Mouse (Mus musculus) hindbrain, embryonic 10.5 days (tissue): ENCODE results near the gene Stx7. TPM values are rescaled to one million over a fixed set of nuclear protein-coding genes. Genes with fewer than 3 reads are reported as not detected.
"Not testable (repeated sequence)": the region's sequence is repeated elsewhere in the genome, so short reads cannot be mapped to it uniquely, and the experiment has no call there.

Experiments used
- DNase-seq: peaks from one replicate; pipeline ENCODE4 v3.0.0-alpha.2; 2017; ENCODE audit warnings: low spot score
- H3K27ac ChIP-seq: fragments of 300-500 bp; sonication (generic); 2 replicates; pipeline ENCODE4 v1.5.1; 2016; ENCODE audit warnings: mild to moderate bottlenecking, moderate library complexity
- H3K27me3 ChIP-seq: fragments of 300-500 bp; sonication (generic); 2 replicates; pipeline ENCODE4 v1.6.1; 2016; ENCODE audit warnings: mild to moderate bottlenecking; ENCODE audit not compliant: poor library complexity, insufficient read depth, severe bottlenecking
- H3K36me3 ChIP-seq: fragments of 300-500 bp; sonication (generic); 2 replicates; pipeline ENCODE4 v1.6.1; 2016; ENCODE audit warnings: mild to moderate bottlenecking, moderate library complexity
- H3K4me1 ChIP-seq: fragments of 300-500 bp; sonication (generic); replicated peaks from 2 replicates; pipeline ENCODE4 v1.6.1; 2016; ENCODE audit warnings: mild to moderate bottlenecking
- H3K4me3 ChIP-seq: fragments of 300-500 bp; sonication (generic); 2 replicates; pipeline ENCODE4 v1.5.1; 2016; ENCODE audit warnings: mild to moderate bottlenecking, moderate library complexity
- H3K9me3 ChIP-seq: fragments of 300-500 bp; sonication (generic); 2 replicates; pipeline ENCODE4 v1.6.1; 2016; ENCODE audit warnings: mild to moderate bottlenecking, moderate library complexity
- WGBS: fragments of 180-500 bp; shearing (Covaris S2); methylation state at CpG from one replicate; pipeline ENCODE4 v1.1.7; 2016; 5-methylcytosine and 5-hydroxymethylcytosine counted together
- polyA plus RNA-seq: library from polyadenylated mRNA; unstranded; fragments of >200 nt; fragmentation: Nextera tagmentation; extraction: Ambion mirVana; gene quantifications from 2 replicates; pipeline ENCODE4 v1.2.1, GENCODE M21; 2016

The Stx7 gene
- 63.8 and 87.5 TPM in 2 replicates for polyA plus RNA-seq

DNA sequence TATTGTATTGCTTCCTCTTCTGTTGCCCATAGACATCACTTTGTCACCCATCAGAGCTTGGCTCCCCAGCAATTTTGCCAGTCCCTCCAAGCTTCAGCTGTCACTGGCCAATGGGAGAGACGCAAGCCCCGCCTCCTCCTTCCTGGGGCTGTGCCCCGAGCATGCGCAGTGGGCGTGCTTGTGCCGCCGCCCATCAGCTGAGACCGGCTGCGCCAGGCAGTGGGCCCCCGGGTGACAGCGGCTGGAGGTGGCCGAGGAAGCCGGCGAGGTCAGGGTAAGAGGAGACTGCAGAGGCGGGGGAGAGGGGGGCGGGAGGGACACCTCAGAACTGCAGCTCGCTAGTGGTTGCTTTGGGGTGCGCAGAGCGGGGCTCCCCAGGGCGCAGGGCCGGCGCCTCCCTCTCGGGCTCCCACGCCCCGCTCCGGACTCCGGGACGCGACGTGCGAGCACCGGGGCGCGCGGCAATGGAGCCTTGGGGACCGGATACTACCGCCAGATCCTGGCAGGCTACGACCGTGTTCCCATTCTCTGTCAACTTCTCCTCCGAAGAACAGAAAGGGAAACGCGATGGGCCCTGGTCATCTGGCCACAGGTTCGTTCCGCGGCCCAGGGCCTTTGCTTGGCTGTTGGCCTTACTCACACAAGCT is at the start of gene Stx7:
Stx7 (plus strand) TSS at position 168 of the 647 bp plus-strand sequence.
- H3K27me3 ChIP-seq, result no peaks in the 10 kb centered on the region
- H3K4me1 ChIP-seq, result peaks cover 14% of the 10 kb centered on the region
- DNase-seq, result peak; percentile 92
- peak within 1 kb of the TSS; percentile 90 for H3K4me3 ChIP-seq
- H3K36me3 ChIP-seq, result 0 out of 2 replicates have a peak, but pooled peaks cover 5% of the 10 kb centered on the region
- H3K27ac ChIP-seq, result peak within 1 kb of the TSS; percentile 90
- under 1% methylated on average over 44 of the region's 45 CpGs for WGBS
- no peaks in the 10 kb centered on the region for H3K9me3 ChIP-seq

DNA sequence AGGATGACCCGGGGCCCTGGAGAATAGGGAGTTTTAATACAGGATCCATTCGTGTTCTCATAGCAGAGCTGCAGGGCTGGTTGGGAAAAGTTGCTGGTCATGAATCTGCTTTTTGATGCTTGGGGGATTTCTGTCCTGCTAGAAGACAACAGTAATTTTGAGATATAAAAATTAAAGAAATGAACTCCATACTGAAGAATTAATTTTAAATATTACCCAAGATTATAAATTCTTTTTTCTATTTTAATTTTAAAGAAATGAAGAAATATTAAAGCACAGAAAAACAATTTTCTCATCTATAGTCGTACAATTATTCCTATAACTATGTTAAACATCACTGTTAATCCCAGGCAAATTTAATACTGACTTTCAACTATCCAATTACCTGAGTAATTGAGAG is 47.3 kb upstream of the Stx7 start, which contains the start of gene Taar8c:
Taar8c (minus strand) TSS at position 101 of the 400 bp plus-strand sequence.
- not testable (repeated sequence) for H3K27ac ChIP-seq, H3K4me3 ChIP-seq, H3K27me3 ChIP-seq, DNase-seq, H3K4me1 ChIP-seq, H3K9me3 ChIP-seq, H3K36me3 ChIP-seq
- WGBS, result 93% methylated on average over 1 of the region's 3 CpGs

DNA sequence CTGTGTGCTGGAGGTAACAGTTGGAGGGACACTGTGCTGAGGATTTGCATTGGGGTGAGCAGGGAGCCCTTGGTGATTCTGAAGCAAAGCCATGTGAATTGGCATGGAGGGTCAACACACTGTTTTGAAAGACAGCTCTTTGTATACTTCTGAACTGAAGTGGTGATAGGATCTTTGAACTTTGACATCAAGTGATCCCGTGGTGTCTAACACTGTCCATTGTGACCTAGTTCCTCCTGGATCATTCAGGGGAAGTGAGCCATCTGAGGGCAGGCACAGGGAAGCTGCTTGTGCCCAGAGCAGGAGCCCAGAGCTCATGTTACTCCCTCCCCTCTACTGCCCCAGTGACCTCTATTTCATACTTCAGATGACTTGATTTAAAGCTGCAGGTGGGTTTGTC is 45.8 kb upstream of the Stx7 start:
- H3K27ac ChIP-seq, H3K4me1 ChIP-seq, H3K27me3 ChIP-seq, H3K4me3 ChIP-seq, DNase-seq, H3K9me3 ChIP-seq, H3K36me3 ChIP-seq: not testable (repeated sequence)
- WGBS, result 47% methylated on average over 1 of the region's 1 CpGs

DNA sequence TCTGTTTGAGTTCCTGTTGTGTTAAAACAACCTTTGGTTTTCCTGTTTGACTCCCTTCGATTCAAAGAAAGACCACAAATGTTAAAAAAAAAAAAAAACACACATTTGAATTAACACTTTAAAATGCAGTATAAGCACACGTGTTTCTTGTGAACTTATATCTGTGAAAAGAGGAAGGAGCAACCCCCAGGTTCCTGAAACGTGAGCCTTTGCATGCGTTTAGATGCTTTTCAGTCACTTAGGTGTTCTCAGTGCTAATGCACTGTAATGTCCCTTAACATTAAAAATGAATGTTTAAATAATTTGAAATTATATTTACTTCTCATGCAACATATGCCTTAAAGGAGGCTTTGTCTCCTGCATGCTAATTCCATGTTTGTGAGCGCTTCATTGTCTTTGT is 41.4 kb upstream of the Stx7 start:
- DNase-seq, result no peak
- H3K36me3 ChIP-seq, result no peaks in the 10 kb centered on the region
- H3K4me1 ChIP-seq, result no peaks in the 10 kb centered on the region
- H3K9me3 ChIP-seq, result no peaks in the 10 kb centered on the region
- WGBS, result 72% methylated on average over 5 of the region's 5 CpGs
- H3K4me3 ChIP-seq, result no peak overlapping the region
- H3K27ac ChIP-seq, result no peak overlapping the region
- H3K27me3 ChIP-seq, result no peaks in the 10 kb centered on the region

DNA sequence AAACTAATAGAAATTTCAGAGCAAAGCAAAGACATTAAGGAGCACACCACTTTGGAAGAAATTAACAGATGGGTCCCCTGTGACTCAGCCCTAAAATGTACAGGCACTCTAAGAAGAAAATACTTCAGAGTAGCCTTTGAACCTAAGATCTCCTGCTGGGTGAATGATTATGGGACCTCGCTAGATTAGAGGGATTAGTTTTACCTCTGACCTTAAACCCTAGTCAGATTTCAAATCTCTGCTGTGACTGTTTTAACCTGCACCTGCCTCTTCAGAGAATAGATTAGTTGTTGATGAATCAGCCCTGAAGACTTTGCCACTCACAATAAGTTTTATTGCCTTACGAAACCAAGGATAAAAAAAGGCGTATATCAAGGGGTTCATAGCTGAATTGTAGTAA is 40.9 kb upstream of the Stx7 start:
- no peaks in the 10 kb centered on the region for H3K9me3 ChIP-seq
- no peak overlapping the region for H3K27ac ChIP-seq
- H3K27me3 ChIP-seq, result no peaks in the 10 kb centered on the region
- no peak for DNase-seq
- WGBS, result 66% methylated on average over 3 of the region's 3 CpGs
- no peak overlapping the region for H3K4me3 ChIP-seq
- no peaks in the 10 kb centered on the region for H3K4me1 ChIP-seq
- H3K36me3 ChIP-seq, result no peaks in the 10 kb centered on the region

DNA sequence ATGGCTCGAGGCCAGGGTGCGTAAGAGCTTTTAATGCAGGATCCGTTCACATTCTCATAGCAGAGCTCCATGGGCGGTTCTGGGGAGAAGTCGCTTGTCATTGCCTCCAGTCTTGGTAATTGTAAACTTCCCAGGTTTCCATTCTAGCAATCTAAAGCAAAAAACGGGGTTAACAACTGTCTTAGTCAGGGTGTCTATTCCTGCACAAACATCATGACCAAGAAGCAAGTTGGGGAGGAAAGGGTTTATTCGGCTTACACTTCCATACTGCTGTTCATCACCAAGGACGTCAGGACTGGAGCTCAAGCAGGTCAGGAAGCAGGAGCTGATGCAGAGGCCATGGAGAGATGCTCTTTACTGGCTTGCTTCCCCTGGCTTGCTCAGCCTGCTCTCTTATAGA is 39.7 kb upstream of the Stx7 start, which contains the start of gene Taar9:
Taar9 (minus strand) TSS at position 101 of the 400 bp plus-strand sequence.
- H3K4me1 ChIP-seq, H3K4me3 ChIP-seq, DNase-seq, H3K9me3 ChIP-seq, H3K27me3 ChIP-seq, H3K36me3 ChIP-seq, H3K27ac ChIP-seq: not testable (repeated sequence)
- 81% methylated on average over 8 of the region's 8 CpGs for WGBS

DNA sequence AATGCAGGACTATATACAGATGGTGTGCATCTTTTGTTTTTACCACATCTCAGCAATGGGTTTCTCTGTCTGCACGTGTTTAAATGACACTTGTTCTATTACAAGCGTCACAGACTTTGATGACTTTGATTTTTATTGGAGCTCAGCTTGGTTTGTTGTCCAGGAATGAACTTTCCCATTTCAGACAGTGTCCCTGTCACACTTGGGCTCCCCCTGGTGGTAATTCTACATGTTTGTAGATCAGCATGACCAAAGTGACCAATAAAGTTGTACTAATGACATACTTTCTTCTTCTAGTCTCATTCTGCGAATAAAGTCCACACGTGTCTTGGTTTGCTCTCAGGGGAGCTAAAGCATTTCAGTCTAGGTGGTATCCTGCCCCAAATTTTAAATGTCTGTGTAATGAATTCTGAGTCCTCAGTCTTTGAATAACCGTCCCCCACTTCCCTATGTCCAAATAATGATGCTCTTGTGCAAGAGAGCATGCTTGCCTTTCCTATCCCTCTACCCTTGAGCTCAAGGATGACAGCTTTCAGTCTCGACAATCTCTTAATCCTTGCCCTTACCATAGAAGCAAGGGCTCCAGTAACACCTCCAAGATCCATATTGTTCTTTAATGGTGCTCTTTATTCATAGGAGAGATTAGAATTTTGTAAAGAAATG is 37.9 kb upstream of the Stx7 start:
- no peaks in the 10 kb centered on the region for H3K4me1 ChIP-seq
- H3K4me3 ChIP-seq, result no peak overlapping the region
- no peaks in the 10 kb centered on the region for H3K27me3 ChIP-seq
- peak; percentile 34 for DNase-seq
- no peak overlapping the region for H3K27ac ChIP-seq
- peaks cover 11% of the 10 kb centered on the region; the same call in 1 of the 2 replicates for H3K9me3 ChIP-seq
- WGBS, result 57% methylated on average over 6 of the region's 6 CpGs
- H3K36me3 ChIP-seq, result no peaks in the 10 kb centered on the region

DNA sequence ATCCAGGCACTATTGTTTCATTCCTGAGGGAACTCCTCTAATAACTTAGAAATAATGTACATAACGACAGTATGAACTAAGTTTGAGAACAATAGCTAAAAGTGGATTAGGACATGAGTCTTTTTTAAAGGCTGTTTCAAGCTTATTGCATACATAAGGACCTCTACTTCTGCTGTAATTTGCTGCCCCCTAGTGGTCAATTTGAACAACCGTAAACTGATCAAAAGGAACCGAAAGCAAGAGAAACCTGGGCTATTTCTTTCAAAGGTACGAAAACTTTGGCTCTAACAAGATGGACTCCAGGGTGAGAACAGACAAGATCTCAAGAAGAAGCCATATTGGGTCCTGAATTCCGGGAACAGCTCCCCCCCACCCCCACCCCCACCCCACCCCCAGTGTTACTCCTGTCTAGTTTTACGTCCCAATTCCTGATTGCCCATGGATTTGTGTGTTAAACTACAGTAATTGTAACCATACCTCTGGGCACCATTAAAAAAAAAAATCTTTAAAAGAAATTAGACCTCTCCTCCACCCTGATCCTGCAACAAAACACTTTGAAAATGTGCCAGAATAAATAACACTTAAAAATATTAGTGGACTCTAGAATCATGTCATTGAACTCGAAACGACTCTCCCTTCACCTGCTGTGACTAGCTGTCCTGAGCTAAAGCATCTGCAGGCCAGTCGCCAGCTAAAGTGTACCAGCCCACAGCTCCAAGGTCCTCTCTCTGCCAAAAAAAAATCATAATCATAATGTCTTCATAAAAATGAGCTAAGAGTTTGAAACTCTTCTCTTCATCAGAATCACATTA is 17.4 kb upstream of the Stx7 start:
- peak; percentile 20 for DNase-seq
- no peak overlapping the region for H3K27ac ChIP-seq
- H3K36me3 ChIP-seq, result no peaks in the 10 kb centered on the region
- peak overlapping the region; percentile 38 for H3K4me3 ChIP-seq
- 30% methylated on average over 9 of the region's 9 CpGs for WGBS
- H3K27me3 ChIP-seq, result no peaks in the 10 kb centered on the region
- H3K4me1 ChIP-seq, result peaks cover 13% of the 10 kb centered on the region
- H3K9me3 ChIP-seq, result no peaks in the 10 kb centered on the region

DNA sequence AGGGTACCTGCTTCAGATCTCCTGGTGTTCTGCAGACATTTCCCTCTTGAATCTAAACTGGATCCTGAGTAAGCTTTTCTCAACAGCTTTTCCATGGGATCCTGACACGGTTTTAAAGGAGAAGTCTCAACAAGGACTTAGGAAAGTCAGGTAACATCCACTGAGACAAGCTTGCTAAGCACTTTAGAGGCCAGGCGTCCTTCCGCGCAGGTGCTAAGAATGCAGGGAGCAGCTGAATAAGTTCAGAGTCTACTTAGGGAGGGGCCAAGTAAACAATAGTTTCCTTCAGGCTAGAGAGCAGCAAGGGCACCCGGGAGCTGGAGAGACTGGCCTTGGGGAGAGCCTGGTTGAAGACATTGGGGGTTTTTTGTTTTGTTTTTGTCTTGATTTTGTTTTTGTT is 16.8 kb upstream of the Stx7 start:
- Histone ChIP-seq H3K4me1 (peaks cover 13% of the 10 kb centered on the region), H3K27ac (peak overlapping the region; percentile 37; the same call in 1 of the 2 replicates), H3K9me3 (no peaks in the 10 kb centered on the region), H3K36me3 (no peaks in the 10 kb centered on the region), H3K27me3 (no peaks in the 10 kb centered on the region), H3K4me3 (no peak overlapping the region)
- peak; percentile 13 for DNase-seq
- WGBS, result 12% methylated on average over 5 of the region's 5 CpGs

DNA sequence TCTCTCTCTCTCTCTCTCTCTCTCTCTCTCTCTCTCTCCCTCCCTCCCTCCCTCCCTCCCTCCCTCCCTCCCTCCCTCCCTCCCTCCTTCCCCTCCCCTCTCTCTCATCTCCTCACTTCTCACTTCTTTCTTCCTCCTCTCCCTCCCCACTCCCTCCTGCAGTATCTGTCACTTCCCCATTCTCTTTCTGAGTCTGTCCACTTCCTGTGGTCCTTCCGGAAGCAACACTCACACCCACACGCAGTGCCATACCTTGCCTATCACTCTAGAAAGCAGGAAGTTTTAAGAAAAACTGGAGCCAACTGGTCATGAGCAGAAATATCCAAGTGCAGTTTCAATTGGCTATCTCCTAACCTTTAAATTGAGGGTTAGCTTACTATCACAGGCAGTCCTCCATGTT is 16.0 kb upstream of the Stx7 start:
- H3K4me1 ChIP-seq, result peaks cover 13% of the 10 kb centered on the region
- peak overlapping the region; percentile 64; the same call in 1 of the 2 replicates for H3K27ac ChIP-seq
- WGBS, result 51% methylated on average over 2 of the region's 2 CpGs
- H3K4me3 ChIP-seq, result no peak overlapping the region
- H3K36me3 ChIP-seq, result no peaks in the 10 kb centered on the region
- no peaks in the 10 kb centered on the region for H3K27me3 ChIP-seq
- H3K9me3 ChIP-seq, result no peaks in the 10 kb centered on the region
- no peak for DNase-seq

DNA sequence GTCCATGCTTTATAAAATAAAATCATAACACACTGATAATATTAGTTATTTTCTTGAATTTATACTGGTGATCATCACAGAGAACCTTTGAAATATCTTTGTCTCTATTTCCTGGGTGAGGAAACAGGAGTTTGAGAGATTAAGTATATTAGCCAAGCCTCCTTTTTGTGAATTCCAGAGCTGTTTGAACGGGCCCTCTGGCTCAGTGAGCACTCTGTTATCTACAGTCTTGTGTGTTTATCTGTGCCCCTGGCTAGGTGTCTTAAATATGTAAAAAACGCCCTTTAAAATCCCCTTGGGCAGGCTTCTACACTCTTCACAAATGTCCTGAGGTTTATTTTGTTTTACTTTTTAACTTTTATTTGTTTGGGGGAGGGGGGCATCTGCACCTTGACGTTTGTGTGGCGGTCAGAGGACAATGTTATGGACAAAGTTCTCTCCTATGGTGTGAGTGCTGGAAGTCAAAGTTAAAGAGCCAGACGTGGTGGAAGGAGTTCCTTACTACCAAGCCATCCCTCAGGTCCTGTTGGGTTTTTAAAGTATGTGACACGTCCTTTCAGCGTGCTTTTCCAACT is 14.9 kb upstream of the Stx7 start:
- H3K4me1 ChIP-seq, result peaks cover 13% of the 10 kb centered on the region
- DNase-seq, result no peak
- no peak overlapping the region for H3K4me3 ChIP-seq
- no peaks in the 10 kb centered on the region for H3K36me3 ChIP-seq
- no peaks in the 10 kb centered on the region for H3K27me3 ChIP-seq
- H3K27ac ChIP-seq, result no peak overlapping the region
- no peaks in the 10 kb centered on the region for H3K9me3 ChIP-seq
- WGBS, result 64% methylated on average over 7 of the region's 7 CpGs

DNA sequence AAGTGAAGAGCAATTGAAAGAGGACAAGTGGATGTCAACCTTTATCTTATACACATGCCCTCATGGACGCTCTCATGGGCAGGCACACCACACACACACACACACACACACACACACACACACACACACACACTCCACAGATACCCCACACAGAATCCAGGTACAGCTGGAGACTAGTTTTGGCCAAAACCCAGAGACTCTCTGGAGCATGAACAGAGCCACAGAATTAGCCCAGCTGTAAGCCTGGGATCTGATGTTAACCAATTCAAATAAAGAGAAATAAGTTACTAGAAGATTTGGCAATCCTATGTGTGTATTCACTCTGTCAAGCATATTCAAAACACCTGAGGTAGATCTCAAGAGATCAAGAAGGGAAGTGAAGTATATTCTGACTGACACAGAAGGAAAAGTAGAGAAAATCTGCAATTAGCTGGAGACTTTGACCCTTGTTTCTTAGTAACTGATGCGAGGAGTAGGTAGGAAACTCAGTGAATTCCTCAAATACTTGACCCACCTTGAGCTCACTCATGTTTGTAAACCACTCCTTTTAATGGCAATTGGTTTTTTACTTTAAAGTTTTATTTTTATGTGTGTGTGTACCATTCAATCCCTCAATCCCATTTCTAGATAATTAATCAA is 10.4 kb upstream of the Stx7 start:
- WGBS, result 66% methylated on average over 2 of the region's 2 CpGs
- Histone ChIP-seq H3K27me3 (no peaks in the 10 kb centered on the region), H3K4me3 (no peak overlapping the region), H3K4me1 (0 out of 2 replicates have a peak, but pooled peaks cover 3% of the 10 kb centered on the region), H3K36me3 (no peaks in the 10 kb centered on the region), H3K9me3 (no peaks in the 10 kb centered on the region), H3K27ac (no peak overlapping the region)
- no peak for DNase-seq
